Mouse (Mus musculus): Measurements from ENCODE around the gene Ints14. TPM values are rescaled to one million over a fixed set of nuclear protein-coding genes. Genes with fewer than 3 reads are reported as not detected.

The Ints14 gene
- total and polyA plus RNA-seq, 3 experiments: 30.1 to 58.2 (median 52.9) TPM

GRCm38 (mm10) chr9:65032269-65033108, 71.8 kb downstream of the Ints14 start, which contains the start of gene Dpp8 (continued):
- no peak for TF ChIP-seq ZKSCAN1 (IDR thresholded peaks at IDR 0.05; ENCODE audit: borderline replicate concordance, low read depth, low read length)
- TF ChIP-seq HCFC1 (IDR thresholded peaks at IDR 0.05; ENCODE audit: low read depth, low read length): peak; percentile 87
- 0 out of 2 replicates have a peak, but pooled peaks have one; percentile 48 for TF ChIP-seq MAZ (IDR thresholded peaks at IDR 0.05; ENCODE audit: low read depth, low read length)
- TF ChIP-seq CHD1 (IDR thresholded peaks at IDR 0.05; ENCODE audit: low read depth, low read length): no peak
- TF ChIP-seq JUND (conservative IDR thresholded peaks at IDR 0.05; ENCODE audit: low read depth, low read length): no peak
- no peak for TF ChIP-seq MAFK (IDR thresholded peaks at IDR 0.05; ENCODE audit: insufficient replicate concordance, low read length)
- peak; percentile 35 to 90; a peak in 3 of 4 replicates for TF ChIP-seq CTCF (conservative IDR thresholded peaks at IDR 0.05 in 1 of 2, IDR thresholded peaks at IDR 0.05 in 1 of 2; ENCODE audit: low read depth in 2 of 2, low read length in 2 of 2)
- TF ChIP-seq NRF1 (IDR thresholded peaks at IDR 0.05; ENCODE audit: low read depth, low read length): no peak
- TF ChIP-seq SMC3 (IDR thresholded peaks at IDR 0.05; ENCODE audit: low read depth, low read length): peak; percentile 13; the same call in 1 of the 2 replicates
- no peak for TF ChIP-seq BHLHE40 (IDR thresholded peaks at IDR 0.05; ENCODE audit: low read depth, low read length)
- peak; percentile 58; the same call in 1 of the 2 replicates for TF ChIP-seq SIN3A (IDR thresholded peaks at IDR 0.05; ENCODE audit: low read length)
- TF ChIP-seq JUN (IDR thresholded peaks at IDR 0.05; ENCODE audit: insufficient read depth, low read depth, low read length): no peak
- no peak; the same call in 1 of the 2 replicates for TF ChIP-seq MXI1 (IDR thresholded peaks at IDR 0.05; ENCODE audit: low read depth, low read length)
- TF ChIP-seq POLR2A (IDR thresholded peaks at IDR 0.05; ENCODE audit: low read depth, low read length): peak; percentile 93
- TF ChIP-seq ELF1 (IDR thresholded peaks at IDR 0.05; ENCODE audit: low read depth, low read length): peak; percentile 93
- TF ChIP-seq E2F4 (IDR thresholded peaks at IDR 0.05; ENCODE audit: insufficient replicate concordance, low read depth, low read length): no peak
- no peak for TF ChIP-seq EP300 (IDR thresholded peaks at IDR 0.05; ENCODE audit: low read length)
- TF ChIP-seq MYC (IDR thresholded peaks at IDR 0.05; ENCODE audit: low read depth, low read length): peak; percentile 92; the same call in 1 of the 2 replicates
- TF ChIP-seq MAX (IDR thresholded peaks at IDR 0.05; ENCODE audit: low read length): peak; percentile 94
- TF ChIP-seq GABPA (IDR thresholded peaks at IDR 0.05; ENCODE audit: insufficient replicate concordance, low read depth, low read length): peak; percentile 83
- TF ChIP-seq NELFE (IDR thresholded peaks at IDR 0.05; ENCODE audit: low read depth, low read length): peak; percentile 91

GRCm38 (mm10) chr9:65036456-65036855, 75.8 kb downstream of the Ints14 start:
- Histone ChIP-seq H3K4me2 (ENCODE audit: insufficient read depth, low read depth, poor library complexity, severe bottlenecking) (no peak overlapping the region), H3K79me2 (replicated peaks; ENCODE audit: control insufficient read depth, extremely low read depth, insufficient read depth, poor library complexity, severe bottlenecking) (peaks cover 16% of the 10 kb centered on the region), H3K4me3 (replicated peaks in 1 of 3; ENCODE audit: low read depth in 2 of 3, low read length in 2 of 3, poor library complexity in 1 of 3) (no peak overlapping the region), H3K27me3 (replicated peaks) (no peaks in the 10 kb centered on the region), H3K27ac (ENCODE audit: insufficient read depth, low read depth) (no peak overlapping the region), H3K9ac (ENCODE audit: insufficient read depth, low read depth) (no peak overlapping the region), H3K9me3 (replicated peaks; ENCODE audit: low read length) (peaks cover 2% of the 10 kb centered on the region), H3K4me1 (ENCODE audit: control insufficient read depth in 1 of 2, insufficient read depth in 2 of 2) (peaks cover 2 to 20% of the 10 kb centered on the region in 2 experiments; a peak in 3 of 4 replicates), H3K36me3 (replicated peaks in 1 of 2; ENCODE audit: control insufficient read depth in 1 of 2, insufficient read depth in 1 of 2, low read length in 1 of 2) (peaks cover 30 to 66% of the 10 kb centered on the region in 2 experiments)
- dilution Hi-C loops (cut with MboI; ENCODE audit: extremely low pct_ligation_motif_present, extremely low pct_unique_long_range_greater_than_20kb, low sequenced_read_pairs) (no loop called here), in situ Hi-C loops (cut with MboI; ENCODE audit: low pct_ligation_motif_present, low pct_unique_long_range_greater_than_20kb, low sequenced_read_pairs) (no loop called here)
- DNase-seq (ENCODE audit: extremely low read depth): no peak
- TF ChIP-seq E2F4 (IDR thresholded peaks at IDR 0.05; ENCODE audit: insufficient replicate concordance, low read depth, low read length) (no peak), ZNF384 (IDR thresholded peaks at IDR 0.05; ENCODE audit: low read depth, low read length) (no peak), KAT2A (IDR thresholded peaks at IDR 0.05; ENCODE audit: insufficient replicate concordance, low read length) (no peak), TBP (conservative IDR thresholded peaks at IDR 0.05; ENCODE audit: low read depth, low read length) (no peak), TCF12 (IDR thresholded peaks at IDR 0.05; ENCODE audit: low read depth, low read length) (no peak), ETS1 (conservative IDR thresholded peaks at IDR 0.05; ENCODE audit: low read depth, low read length) (no peak), MAFK (IDR thresholded peaks at IDR 0.05; ENCODE audit: insufficient replicate concordance, low read length) (no peak)

Measured in CH12.LX (cell line).